Mouse (Mus musculus): ENCODE measurements around the gene Dcbld1.

DNA sequence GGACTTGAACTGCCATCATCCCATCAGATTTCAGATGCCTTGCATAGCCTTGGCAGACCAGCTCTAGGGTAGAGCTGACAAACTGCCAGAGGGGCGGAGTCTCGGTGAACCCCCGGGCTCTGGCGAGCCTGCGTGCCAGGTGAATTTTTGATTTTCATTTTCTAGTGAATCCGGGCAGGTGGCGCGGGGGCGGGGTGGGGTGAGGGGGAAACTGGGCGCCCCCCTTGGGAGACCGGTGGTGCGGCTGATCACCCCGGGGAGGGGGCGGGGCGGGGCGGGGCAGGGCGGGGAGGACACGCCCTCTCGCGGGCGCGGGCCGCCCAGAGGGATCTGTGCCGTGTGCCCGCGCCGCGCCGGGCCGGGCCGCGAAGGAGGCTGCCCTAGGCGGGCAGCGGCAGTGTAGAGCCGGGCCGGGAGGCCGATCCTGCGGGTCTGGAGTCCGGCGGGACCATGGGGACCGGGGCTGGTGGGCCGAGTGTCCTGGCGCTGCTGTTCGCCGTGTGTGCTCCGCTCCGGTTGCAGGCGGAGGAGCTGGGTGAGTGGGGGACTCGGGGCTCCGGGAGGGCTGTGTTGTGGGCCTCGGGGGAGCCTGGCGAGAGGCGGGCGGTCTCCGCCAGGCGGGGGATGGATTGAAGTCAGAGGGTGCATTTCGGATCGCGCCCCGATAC, at the start of gene Dcbld1:
- TF ChIP-seq EP300 (IDR thresholded peaks at IDR 0.05; ENCODE audit: low read depth) (no peak), CTCF (IDR thresholded peaks at IDR 0.05; ENCODE audit: low read depth) (no peak)
